24 mouse cellular contexts compared by ENCODE assay signal in the genomic region with DNA sequence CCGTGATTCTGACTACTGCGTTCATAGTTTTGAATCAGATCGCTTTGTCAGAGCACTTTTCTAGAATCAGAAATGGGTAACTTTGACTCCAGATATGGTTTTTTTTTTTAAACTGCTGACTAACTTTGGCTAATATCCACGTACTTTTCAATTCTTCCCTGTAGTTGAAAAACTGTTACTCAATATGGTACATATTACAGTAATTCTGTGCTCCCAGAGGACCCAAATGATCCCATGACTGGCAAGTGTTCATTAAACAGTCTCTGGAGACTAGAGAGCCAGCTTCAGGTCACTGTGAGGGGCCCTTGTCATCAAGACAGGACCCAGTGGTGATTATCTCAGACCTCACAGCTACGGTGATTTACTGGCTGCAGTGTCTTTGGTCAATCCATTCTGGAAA. TPM values are rescaled to one million over a fixed set of nuclear protein-coding genes. Genes with fewer than 3 reads are reported as not detected.
A peak's percentile ranks its signal among the peaks of the same experiment; 100 is the strongest.
DNase-seq lines count a peak whose midpoint lies in the region; ATAC-seq and TF ChIP-seq lines count a peak whose summit lies in the region.
"Had no signal": no experiment of that assay in that cellular context is flagged by ENCODE, and none has a peak within 500 bp of the region (broad histone marks: within the 10 kb centered on the region; RNA-seq: fewer than 3 reads in every experiment).

No protein-coding gene starts in this region.

- no peak for ATAC-seq in liver, embryonic 12.5 days
- ATAC-seq: CD4-positive, CD25-positive, alpha-beta regulatory T cell, adult 4 months; forebrain, embryonic 14.5 days; intestine, embryonic 15.5 days had no signal

- no peaks in the 10 kb centered on the region for H3K27me3 ChIP-seq in liver, adult 2 months (ENCODE audit: control insufficient read depth, insufficient read depth, low read length)
- H3K27me3 ChIP-seq in liver, embryonic 12.5 days (replicated peaks) = peaks cover 2% of the 10 kb centered on the region; the same call in 1 of the 2 replicates
- H3K27me3 ChIP-seq: embryonic facial prominence, embryonic 15.5 days; heart, embryonic 15.5 days; Patski had no signal

- no peaks in the 10 kb centered on the region for H3K79me2 ChIP-seq in liver, adult 2 months (ENCODE audit: control insufficient read depth, insufficient read depth, low read length)

- 0 out of 2 replicates have a peak overlapping the region, but pooled peaks have one; percentile 2 for H3K9ac ChIP-seq in liver, adult 2 months (ENCODE audit: low read depth, low read length)
- H3K9ac ChIP-seq in liver, embryonic 12.5 days = no peak overlapping the region
- H3K9ac ChIP-seq: embryonic facial prominence, embryonic 15.5 days; heart, embryonic 15.5 days; hindbrain, embryonic 14.5 days; intestine, embryonic 15.5 days had no signal

- H3K4me1 ChIP-seq in liver, adult 2 months (ENCODE audit: control insufficient read depth, insufficient read depth, low read length) = peaks cover 19% of the 10 kb centered on the region
- peaks cover 28% of the 10 kb centered on the region for H3K4me1 ChIP-seq in liver, embryonic 12.5 days
- H3K4me1 ChIP-seq: embryonic facial prominence, embryonic 15.5 days had no signal

- H3K36me3 ChIP-seq in liver, adult 2 months (ENCODE audit: control insufficient read depth, insufficient read depth, low read length) = peaks cover 11% of the 10 kb centered on the region
- peaks cover 22% of the 10 kb centered on the region for H3K36me3 ChIP-seq in liver, embryonic 12.5 days
- H3K36me3 ChIP-seq: intestine, embryonic 15.5 days had no signal

- TF ChIP-seq CTCF in liver, adult 2 months (IDR thresholded peaks at IDR 0.05; ENCODE audit: low read depth, low read length) = no peak

- H3K9me3 ChIP-seq in liver, embryonic 12.5 days (replicated peaks) = no peaks in the 10 kb centered on the region
- H3K9me3 ChIP-seq: embryonic facial prominence, embryonic 15.5 days; forebrain, embryonic 10.5 days; G1E; heart, embryonic 15.5 days; hindbrain, embryonic 10.5 days; intestine, embryonic 15.5 days had no signal

- H3K27ac ChIP-seq in liver, adult 2 months (replicated peaks; ENCODE audit: insufficient read depth, low read depth, low read length) = peak overlapping the region; percentile 83
- no peak overlapping the region for H3K27ac ChIP-seq in liver, embryonic 12.5 days
- H3K27ac ChIP-seq: embryonic facial prominence, embryonic 15.5 days; forebrain, embryonic 10.5 days; gastrocnemius, adult 2 months; hindbrain, embryonic 10.5 days; hindbrain, embryonic 14.5 days; intestine, embryonic 15.5 days had no signal

- H3K4me2 ChIP-seq in liver, embryonic 12.5 days = no peak overlapping the region
- H3K4me2 ChIP-seq: embryonic facial prominence, embryonic 15.5 days; heart, embryonic 15.5 days; hindbrain, embryonic 14.5 days; intestine, embryonic 15.5 days had no signal

- H3K4me3 ChIP-seq in liver, adult 2 months (ENCODE audit: insufficient read depth, low read depth, low read length) = no peak overlapping the region
- H3K4me3 ChIP-seq in liver, embryonic 12.5 days = no peak overlapping the region
- H3K4me3 ChIP-seq: embryonic facial prominence, embryonic 15.5 days; erythroblast, embryonic 14.5 days; forebrain, embryonic 10.5 days; gastrocnemius, adult 2 months; heart, embryonic 15.5 days; hindbrain, embryonic 10.5 days; intestine, embryonic 15.5 days had no signal

- peak; percentile 49 for DNase-seq in adrenal gland, postnatal 10 days
- DNase-seq in adrenal gland, adult 8-10 months = no peak
- peak; percentile 92 for DNase-seq in liver, adult 2 months (ENCODE audit: extremely low read depth, low read depth, low spot score)
- peak; percentile 58 for DNase-seq in adipocyte (ENCODE audit: low spot score)
- DNase-seq in layer of hippocampus, adult 18-20 months (ENCODE audit: low spot score in 2 of 2) = no peak
- no peak for DNase-seq in cerebellum, postnatal 25 days
- DNase-seq: B cell, adult 2 months; cerebellum, adult 2 months; cerebellum, postnatal 10 days; embryo, embryonic 11 days; gastrocnemius, adult 2 months; gastrocnemius, postnatal 25 days had no signal

- no peak for TF ChIP-seq POLR2A in liver, adult 2 months (IDR thresholded peaks at IDR 0.05; ENCODE audit: extremely low read depth, insufficient read depth, low read length)

- WGBS in liver, adult 2 months = 24% methylated on average over 5 of the region's 5 CpGs
- WGBS in liver, embryonic 12.5 days (ENCODE audit: insufficient replicate concordance) = 65% methylated on average over 5 of the region's 5 CpGs

RNA-seq across cellular contexts. Expression of a gene that starts 45.3 kb away (rescaled TPM):
- total RNA-seq in adrenal gland, postnatal 10 days (2021) = 100 to 1,000 TPM; 111 to 116 TPM
- 100 to 1,000 TPM; 112 to 126 (median 123) TPM for total RNA-seq in adrenal gland, adult 8-10 months (2022)
- total RNA-seq in liver, adult 2 months (2014; rRNA removed) = 167 TPM in 2 replicates
- polyA plus RNA-seq in liver, adult 2 months (2012; rRNA removed) = 30.5 and 32.7 TPM in 2 replicates
- polyA plus RNA-seq in liver, embryonic 12.5 days (2016; fragmentation: Nextera tagmentation; extraction: Ambion mirVana) = 91.0 and 95.6 TPM in 2 replicates
- total RNA-seq in layer of hippocampus, adult 18-20 months (2021) = 10 to 100 TPM; 48.9 to 49.3 TPM

Comparison
In these comparisons a context has a peak if more than half of its experiments do, and no peak if none do; other contexts are left out.
1. DNase-seq: peak in adrenal gland, postnatal 10 days (single experiment), liver, adult 2 months (single experiment) and adipocyte (single experiment); none in adrenal gland, adult 8-10 months (single experiment), layer of hippocampus, adult 18-20 months (0 of 2) and cerebellum, postnatal 25 days (0 of 2).